Mouse (Mus musculus) thymus, adult 2 months (tissue): ENCODE measurements around the gene Arhgap20.

Experiments
- CTCF ChIP-seq: fragments of 200-500 bp; IDR thresholded peaks from 2 replicates; pipeline ENCODE4 v1.5.1; 2012; ENCODE audit warnings: mild to moderate bottlenecking, control low read depth, low read length, moderate library complexity, borderline replicate concordance; ENCODE audit not compliant: control insufficient read depth, poor library complexity, insufficient read depth; ENCODE audit errors: extremely low read depth
- POLR2A ChIP-seq: fragments of 200-500 bp; IDR thresholded peaks from 2 replicates; pipeline ENCODE4 v1.6.1; 2012; ENCODE audit warnings: mild to moderate bottlenecking, low read length, control low read depth, moderate library complexity; ENCODE audit not compliant: control insufficient read depth, poor library complexity, insufficient read depth; ENCODE audit errors: extremely low read depth

DNA sequence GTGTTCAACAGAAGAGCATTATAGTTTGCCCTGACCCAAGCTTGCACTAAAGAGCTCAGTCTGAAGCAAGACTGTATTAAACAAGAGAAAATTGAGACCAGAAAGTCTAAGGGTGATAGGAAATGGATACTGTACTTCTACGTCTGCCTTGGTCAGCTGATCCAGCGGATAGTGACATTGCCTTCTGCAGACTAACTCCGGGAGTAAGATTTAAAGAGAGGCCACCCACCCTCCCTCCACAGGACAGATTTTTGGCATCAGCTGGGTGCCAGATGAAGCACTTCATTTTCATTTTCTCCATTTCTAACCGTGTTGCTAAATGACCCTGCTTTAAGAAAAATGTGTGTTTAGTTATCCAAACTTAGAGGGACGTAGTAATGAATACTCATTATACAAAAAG is 67.2 kb downstream of the Arhgap20 start:
- TF ChIP-seq CTCF (no peak), POLR2A (no peak)
